Mouse (Mus musculus) lung, adult 2 months (tissue): ENCODE data around the gene Itm2c.

Experiments used
- CTCF ChIP-seq: fragments of 200-500 bp; IDR thresholded peaks from 2 replicates; pipeline ENCODE4 v1.5.1; 2011; ENCODE audit warnings: mild to moderate bottlenecking, low read length, control low read depth; ENCODE audit not compliant: insufficient read depth
- POLR2A ChIP-seq: fragments of 200-500 bp; IDR thresholded peaks from 2 replicates; pipeline ENCODE4 v1.6.1; 2011; ENCODE audit warnings: low read depth, mild to moderate bottlenecking, control low read depth, low read length, borderline replicate concordance; ENCODE audit errors: extremely low read depth

- no peak for TF ChIP-seq POLR2A
- no peak for TF ChIP-seq CTCF
Observed at GRCm38 (mm10) chr1:85894748-85895360, 773 bp downstream of the Itm2c start.
